Mouse (Mus musculus) stomach, embryonic 16.5 days (tissue): ENCODE measurements around the gene Gucy1b1. TPM values are rescaled to one million over a fixed set of nuclear protein-coding genes. Genes with fewer than 3 reads are reported as not detected.

Experiments used
- ATAC-seq: fragments of 200-750 bp; cut with Nextera tagmentation; 2 replicates; pipeline ENCODE4 v1.8.0; 2017; ENCODE audit warnings: moderate number of reproducible peaks, moderate TSS enrichment; ENCODE audit not compliant: insufficient read depth, low FRiP score
- H3K27ac ChIP-seq: fragments of 300-500 bp; sonication (generic); 2 replicates; pipeline ENCODE4 v1.5.1; 2014; ENCODE audit warnings: low read length
- H3K27me3 ChIP-seq: fragments of 300-500 bp; sonication (generic); 2 replicates; pipeline ENCODE4 v1.6.1; 2014; ENCODE audit warnings: low read length, control low read depth, mixed read lengths; ENCODE audit not compliant: control insufficient read depth, insufficient read depth
- H3K36me3 ChIP-seq: fragments of 300-500 bp; sonication (generic); 2 replicates; pipeline ENCODE4 v1.6.1; 2014; ENCODE audit warnings: low read length; ENCODE audit not compliant: control insufficient read depth, insufficient read depth
- H3K4me1 ChIP-seq: fragments of 300-500 bp; sonication (generic); 2 replicates; pipeline ENCODE4 v1.6.1; 2014; ENCODE audit warnings: low read length, control low read depth, mixed read lengths; ENCODE audit not compliant: control insufficient read depth, insufficient read depth
- H3K4me2 ChIP-seq: fragments of 300-500 bp; sonication (generic); 2 replicates; pipeline ENCODE4 v1.6.1; 2014; ENCODE audit warnings: low read depth, low read length, mixed read lengths
- H3K4me3 ChIP-seq: fragments of 300-500 bp; sonication (generic); replicated peaks from 2 replicates; pipeline ENCODE4 v1.5.1; 2014; ENCODE audit warnings: mild to moderate bottlenecking, low read length
- H3K9ac ChIP-seq: fragments of 300-500 bp; sonication (generic); 2 replicates; pipeline ENCODE4 v1.6.1; 2014; ENCODE audit warnings: low read length
- H3K9me3 ChIP-seq: fragments of 300-500 bp; sonication (generic); replicated peaks from 2 replicates; pipeline ENCODE4 v1.6.1; 2016; ENCODE audit warnings: low read length, control low read depth; ENCODE audit not compliant: control insufficient read depth
- WGBS: fragments of 180-500 bp; shearing (Covaris S2); extraction: QIAGEN DNeasy Blood & Tissue Kit; methylation state at CpG from one replicate; pipeline ENCODE4 v1.1.7; 2014; 5-methylcytosine and 5-hydroxymethylcytosine counted together
- polyA plus RNA-seq: library from polyadenylated mRNA; unstranded; fragments of >200 nt; fragmentation: Nextera tagmentation; extraction: Ambion mirVana; gene quantifications from 2 replicates; pipeline ENCODE4 v1.2.1, GENCODE M21; 2015

Gene Gucy1b1
- polyA plus RNA-seq, 1 experiment from 2014 or later, result 53.9 TPM

DNA sequence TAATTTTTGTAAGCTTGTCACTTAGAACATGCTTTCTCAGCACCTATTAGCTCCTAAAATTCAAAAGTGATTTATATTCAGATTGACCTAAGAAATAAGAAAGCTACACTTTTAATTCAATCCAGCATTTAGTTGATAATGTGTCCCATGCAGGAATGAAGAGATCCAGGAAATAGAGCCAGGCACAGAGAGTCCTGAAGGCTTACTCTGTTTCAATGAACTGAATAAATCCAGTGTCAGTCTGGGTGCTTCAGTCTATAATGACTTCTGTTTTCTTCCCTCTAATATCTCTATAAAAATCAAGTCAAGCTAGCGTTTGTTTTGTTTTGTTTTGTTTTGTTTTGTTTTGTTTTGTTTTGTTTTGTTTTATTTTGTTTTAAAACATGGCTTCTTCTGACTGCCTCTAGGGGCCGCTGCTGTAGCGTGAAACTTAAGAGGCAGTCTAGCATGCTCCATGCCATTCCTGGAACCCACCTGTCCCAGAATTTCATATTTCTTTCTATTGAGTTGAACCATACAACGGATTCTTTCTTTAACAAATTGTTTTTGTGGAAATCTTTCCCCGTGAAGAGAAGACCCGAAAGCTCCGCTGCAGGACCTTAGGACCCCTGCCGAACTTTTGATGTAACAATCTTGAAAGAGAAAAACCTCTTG lies 27.3 kb downstream of the Gucy1b1 start:
- Histone ChIP-seq H3K27me3 (no peaks in the 10 kb centered on the region), H3K9me3 (no peaks in the 10 kb centered on the region), H3K4me3 (no peak overlapping the region), H3K36me3 (peaks cover 3% of the 10 kb centered on the region; the same call in 1 of the 2 replicates), H3K4me1 (peaks cover 8% of the 10 kb centered on the region), H3K4me2 (no peak overlapping the region), H3K27ac (no peak overlapping the region), H3K9ac (no peak overlapping the region)
- no peak for ATAC-seq
- WGBS, result 26% methylated on average over 8 of the region's 8 CpGs

DNA sequence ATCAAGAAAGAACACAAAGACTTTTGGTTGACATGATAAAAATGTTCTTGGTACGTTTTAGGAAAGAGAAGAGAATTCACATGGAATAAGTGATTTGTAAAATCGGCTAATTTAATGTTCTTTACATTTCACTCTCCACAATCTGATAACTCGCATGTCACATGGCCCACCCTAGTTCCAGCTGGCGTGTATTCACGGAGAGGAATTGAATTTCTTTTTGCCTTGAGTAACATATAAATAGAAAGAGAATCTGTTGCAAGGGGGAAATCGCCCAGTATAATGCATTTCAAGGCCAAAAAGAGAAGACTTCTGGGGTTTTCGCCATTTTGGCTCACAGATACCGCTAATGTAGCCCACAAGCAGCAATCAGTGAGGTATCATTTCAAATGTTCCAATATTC lies 28.4 kb downstream of the Gucy1b1 start:
- peaks cover 3% of the 10 kb centered on the region; the same call in 1 of the 2 replicates for H3K4me1 ChIP-seq
- peaks cover 3% of the 10 kb centered on the region; the same call in 1 of the 2 replicates for H3K36me3 ChIP-seq
- no peak for ATAC-seq
- no peaks in the 10 kb centered on the region for H3K9me3 ChIP-seq
- no peak overlapping the region for H3K4me2 ChIP-seq
- no peak overlapping the region for H3K27ac ChIP-seq
- no peak overlapping the region for H3K9ac ChIP-seq
- H3K27me3 ChIP-seq, result no peaks in the 10 kb centered on the region
- WGBS, result 77% methylated on average over 8 of the region's 8 CpGs
- H3K4me3 ChIP-seq, result no peak overlapping the region

DNA sequence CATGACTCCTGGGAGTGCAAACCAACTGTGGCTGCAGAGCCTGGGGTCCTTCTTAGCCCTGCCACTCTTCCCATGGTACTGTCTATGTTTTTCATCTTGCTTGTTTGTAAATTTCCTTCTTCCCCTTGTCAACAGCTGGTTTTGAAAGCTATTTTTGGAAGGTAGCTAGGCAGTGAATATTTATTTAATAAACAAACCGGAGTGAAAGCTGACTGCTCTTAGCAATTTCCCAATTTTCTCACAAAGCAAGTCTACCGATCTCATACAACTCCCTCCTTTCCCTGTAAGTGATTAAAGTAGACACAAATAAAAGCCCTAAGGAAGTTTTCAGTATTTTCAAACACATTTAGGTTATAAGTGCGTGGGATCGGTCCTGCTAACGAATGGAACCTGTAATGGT lies 29.6 kb downstream of the Gucy1b1 start:
- Histone ChIP-seq H3K9me3 (no peaks in the 10 kb centered on the region), H3K4me1 (peaks cover 3% of the 10 kb centered on the region; the same call in 1 of the 2 replicates), H3K27me3 (no peaks in the 10 kb centered on the region), H3K4me2 (no peak overlapping the region), H3K4me3 (no peak overlapping the region), H3K9ac (no peak overlapping the region), H3K36me3 (peaks cover 3% of the 10 kb centered on the region; the same call in 1 of the 2 replicates), H3K27ac (0 out of 2 replicates have a peak overlapping the region, but pooled peaks have one; percentile 6)
- no peak for ATAC-seq
- 70% methylated on average over 5 of the region's 5 CpGs for WGBS

DNA sequence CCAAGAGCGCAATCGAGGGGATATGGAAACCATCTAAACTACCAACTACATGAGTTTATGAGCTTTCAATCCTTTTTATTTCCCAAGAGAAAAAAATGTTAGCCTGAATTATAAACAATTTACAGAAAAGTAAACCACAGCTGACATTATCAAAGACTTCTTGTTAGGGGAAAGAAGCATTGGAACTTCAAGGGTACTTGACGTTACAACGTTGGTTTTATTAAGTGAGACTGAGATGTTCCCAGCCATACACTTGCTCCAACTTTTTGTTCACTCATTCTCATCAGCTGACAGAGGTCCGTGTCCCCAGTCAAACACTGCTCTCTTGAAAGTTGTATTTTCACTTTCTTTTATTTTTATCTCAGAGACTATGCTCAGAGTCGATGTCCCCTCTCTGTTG lies 30.8 kb downstream of the Gucy1b1 start:
- no peak overlapping the region for H3K4me3 ChIP-seq
- no peak for ATAC-seq
- H3K27ac ChIP-seq, result no peak overlapping the region
- no peak overlapping the region for H3K4me2 ChIP-seq
- peaks cover 3% of the 10 kb centered on the region; the same call in 1 of the 2 replicates for H3K36me3 ChIP-seq
- 58% methylated on average over 6 of the region's 6 CpGs for WGBS
- H3K9me3 ChIP-seq, result no peaks in the 10 kb centered on the region
- no peak overlapping the region for H3K9ac ChIP-seq
- H3K27me3 ChIP-seq, result no peaks in the 10 kb centered on the region
- H3K4me1 ChIP-seq, result no peaks in the 10 kb centered on the region

DNA sequence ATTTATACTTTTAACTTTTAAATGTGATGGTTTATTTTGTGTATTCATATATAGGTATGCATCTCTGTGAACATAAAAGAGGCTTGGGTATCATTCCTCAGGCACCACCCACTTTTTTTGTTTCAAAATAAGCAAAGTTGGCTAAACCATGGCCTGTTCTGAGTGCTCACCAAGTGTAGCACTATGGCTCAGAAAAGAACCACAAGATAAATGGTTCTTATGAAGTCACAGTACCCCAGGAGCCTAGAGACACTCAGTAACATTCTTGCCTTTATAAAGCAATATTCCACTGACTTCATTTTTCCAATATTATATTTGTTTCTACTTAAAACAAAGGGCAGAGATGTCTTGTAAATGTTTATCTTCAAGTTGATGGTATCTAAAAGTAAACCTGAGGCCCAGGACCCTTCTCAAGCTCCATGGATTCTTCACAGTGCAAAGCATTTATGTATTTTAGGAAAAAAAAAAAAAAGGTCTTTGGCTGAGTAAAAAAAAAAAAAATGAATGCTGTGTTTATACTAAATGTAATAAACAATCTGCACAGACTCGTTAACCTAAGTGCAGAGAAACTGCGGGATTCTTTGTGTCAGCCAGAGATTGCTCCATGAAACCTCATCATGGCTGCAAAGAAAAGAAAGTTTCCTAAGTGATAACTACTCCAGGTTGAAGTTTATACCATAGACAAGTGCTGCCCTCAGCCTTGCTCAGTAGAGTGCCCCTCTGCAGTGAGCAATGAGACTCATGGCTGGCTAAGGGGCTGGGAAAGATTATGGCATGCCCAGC lies 38.0 kb downstream of the Gucy1b1 start:
- Histone ChIP-seq H3K27me3 (no peaks in the 10 kb centered on the region), H3K27ac (peak overlapping the region; percentile 7; the same call in 1 of the 2 replicates), H3K9ac (no peak overlapping the region), H3K4me3 (no peak overlapping the region), H3K36me3 (no peaks in the 10 kb centered on the region; the same call in 1 of the 2 replicates), H3K4me1 (no peaks in the 10 kb centered on the region), H3K9me3 (no peaks in the 10 kb centered on the region), H3K4me2 (no peak overlapping the region)
- ATAC-seq, result no peak
- 46% methylated on average over 2 of the region's 2 CpGs for WGBS

DNA sequence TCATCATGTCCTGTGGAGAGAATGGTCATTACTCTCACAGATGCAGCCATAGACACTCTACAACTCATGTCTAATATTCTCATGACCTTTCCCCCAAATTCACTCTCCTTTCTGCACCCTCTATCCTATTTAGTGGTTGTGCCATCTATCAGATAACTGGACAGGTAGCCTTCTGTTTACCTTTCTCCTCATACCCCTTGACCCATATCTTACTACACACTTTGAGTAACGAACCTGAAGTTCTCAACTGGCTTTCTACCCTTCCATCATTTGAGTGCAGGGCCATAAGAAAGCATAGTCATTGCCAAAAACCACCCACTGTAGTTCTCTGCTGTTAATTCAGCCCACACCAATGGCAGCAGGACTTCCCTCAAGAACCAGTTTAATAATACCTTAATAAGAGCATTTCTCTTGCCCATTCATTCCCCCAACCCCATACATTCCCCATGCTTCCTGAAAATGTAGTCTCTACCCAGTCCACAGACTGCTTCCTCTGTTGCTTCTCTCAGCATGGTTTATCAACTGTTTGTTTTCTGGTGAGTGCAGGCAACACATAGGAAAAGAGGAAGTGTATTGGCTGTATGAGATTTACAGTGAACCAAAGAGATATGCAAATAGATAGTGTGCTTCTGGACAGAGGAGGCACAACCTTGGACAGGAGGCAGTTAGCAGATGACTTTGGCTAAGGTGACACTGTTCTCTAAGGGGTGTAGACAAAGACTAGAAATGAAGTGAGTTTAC lies 44.3 kb downstream of the Gucy1b1 start:
- Histone ChIP-seq H3K36me3 (no peaks in the 10 kb centered on the region), H3K27me3 (no peaks in the 10 kb centered on the region), H3K4me2 (no peak overlapping the region), H3K9ac (no peak overlapping the region), H3K9me3 (no peaks in the 10 kb centered on the region), H3K4me1 (no peaks in the 10 kb centered on the region), H3K27ac (no peak overlapping the region), H3K4me3 (no peak overlapping the region)
- ATAC-seq, result no peak
- 57% methylated on average over 1 of the region's 1 CpGs for WGBS

DNA sequence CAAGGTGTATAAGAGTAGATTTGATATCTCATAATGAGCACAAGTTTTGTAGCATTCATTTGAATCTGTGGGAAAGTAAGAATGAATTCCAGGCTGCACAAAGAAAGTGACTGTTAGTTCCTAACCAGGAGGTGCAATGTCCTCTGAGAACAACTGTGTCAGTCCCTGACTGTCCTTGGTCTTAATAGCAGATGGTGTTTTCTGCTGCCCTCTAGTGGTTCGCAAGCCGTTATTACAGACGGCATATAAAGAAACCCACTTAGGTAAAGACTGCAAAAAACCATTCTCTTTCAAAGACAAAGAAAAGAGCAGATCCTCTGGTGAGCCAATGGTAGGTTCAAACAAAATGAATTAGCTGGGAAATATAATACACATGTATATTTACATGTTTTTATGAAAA lies 45.3 kb downstream of the Gucy1b1 start:
- Histone ChIP-seq H3K9me3 (no peaks in the 10 kb centered on the region), H3K9ac (no peak overlapping the region), H3K4me3 (no peak overlapping the region), H3K36me3 (no peaks in the 10 kb centered on the region), H3K4me2 (no peak overlapping the region), H3K4me1 (no peaks in the 10 kb centered on the region), H3K27ac (no peak overlapping the region), H3K27me3 (no peaks in the 10 kb centered on the region)
- 4% methylated on average over 3 of the region's 3 CpGs for WGBS
- no peak for ATAC-seq

DNA sequence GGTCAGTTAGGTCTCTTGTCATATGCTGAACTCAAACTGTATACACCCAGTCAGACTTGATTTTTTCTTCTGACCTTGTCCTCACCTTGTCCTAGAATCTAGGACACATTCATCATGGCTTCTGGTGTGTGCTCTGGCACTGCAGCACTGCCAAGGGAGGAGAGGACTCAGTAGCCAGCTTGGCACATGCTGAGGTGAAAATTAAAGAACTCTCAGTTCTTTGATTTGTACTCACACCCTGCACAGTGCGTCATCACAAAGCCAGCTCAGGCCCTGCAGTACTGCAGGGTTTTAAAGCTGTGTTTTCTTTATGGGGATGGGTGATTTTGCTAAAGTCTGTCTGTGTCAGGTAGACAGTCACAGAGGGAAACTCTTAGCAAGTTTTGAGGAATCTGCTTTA lies 47.2 kb downstream of the Gucy1b1 start:
- no peak overlapping the region for H3K9ac ChIP-seq
- H3K9me3 ChIP-seq, result no peaks in the 10 kb centered on the region
- no peaks in the 10 kb centered on the region for H3K27me3 ChIP-seq
- H3K4me2 ChIP-seq, result no peak overlapping the region
- 70% methylated on average over 1 of the region's 1 CpGs for WGBS
- no peaks in the 10 kb centered on the region for H3K4me1 ChIP-seq
- no peak for ATAC-seq
- no peak overlapping the region for H3K4me3 ChIP-seq
- H3K27ac ChIP-seq, result no peak overlapping the region
- H3K36me3 ChIP-seq, result no peaks in the 10 kb centered on the region

DNA sequence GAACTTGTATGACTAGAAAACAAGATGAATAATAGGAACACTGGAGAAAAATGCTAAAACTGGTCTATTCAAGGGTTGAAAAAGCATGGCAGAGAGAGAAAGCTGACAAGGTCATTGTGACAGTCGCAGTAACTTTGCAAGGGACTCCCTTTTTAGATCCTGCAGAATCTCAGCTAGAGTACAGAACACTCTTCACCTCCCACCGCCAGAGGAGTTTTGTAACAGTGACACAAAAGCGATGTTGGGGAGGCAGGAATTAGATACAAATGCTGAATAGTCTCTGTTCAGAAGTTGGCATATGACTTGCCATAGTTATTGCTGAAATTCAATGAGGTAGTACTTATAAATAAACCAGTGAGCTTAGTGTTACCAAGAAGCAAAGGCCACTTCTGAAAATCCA lies 51.4 kb downstream of the Gucy1b1 start:
- whole genome bisulfite sequencing, result 83% methylated on average over 3 of the region's 3 CpGs

More for the DNA sequence above, 51.4 kb downstream of the Gucy1b1 start:
- H3K9ac ChIP-seq, result no peak overlapping the region
- no peak for ATAC-seq
- H3K4me2 ChIP-seq, result no peak overlapping the region
- no peaks in the 10 kb centered on the region for H3K36me3 ChIP-seq
- H3K4me1 ChIP-seq, result no peaks in the 10 kb centered on the region
- H3K27me3 ChIP-seq, result no peaks in the 10 kb centered on the region
- no peak overlapping the region for H3K4me3 ChIP-seq
- H3K27ac ChIP-seq, result no peak overlapping the region
- no peaks in the 10 kb centered on the region for H3K9me3 ChIP-seq
